Mouse (Mus musculus) hindbrain, embryonic 14.5 days (tissue): Measurements from ENCODE around the gene Cdyl. TPM values are rescaled to one million over a fixed set of nuclear protein-coding genes. Genes with fewer than 3 reads are reported as not detected.

Experiments
- ATAC-seq: fragments of 200-750 bp; cut with Nextera tagmentation; 2 replicates; pipeline ENCODE4 v1.8.0; 2017; ENCODE audit warnings: moderate number of reproducible peaks, mild to moderate bottlenecking, moderate TSS enrichment, moderate library complexity; ENCODE audit not compliant: low FRiP score
- DNase-seq: peaks from one replicate; pipeline ENCODE4 v3.0.0-alpha.2; 2015; ENCODE audit warnings: low spot score
- H3K27ac ChIP-seq: fragments of 300-500 bp; sonication (generic); 2 replicates; pipeline ENCODE4 v1.5.1; 2014; ENCODE audit warnings: mild to moderate bottlenecking, moderate library complexity
- H3K27me3 ChIP-seq: fragments of 300-500 bp; sonication (generic); 2 replicates; pipeline ENCODE4 v1.6.1; 2014; ENCODE audit warnings: mild to moderate bottlenecking, low read length, mixed read lengths; ENCODE audit not compliant: control insufficient read depth, insufficient read depth
- H3K36me3 ChIP-seq: fragments of 300-500 bp; sonication (generic); replicated peaks from 2 replicates; pipeline ENCODE4 v1.6.1; 2014; ENCODE audit not compliant: control insufficient read depth, insufficient read depth
- H3K4me1 ChIP-seq: fragments of 300-500 bp; sonication (generic); replicated peaks from 2 replicates; pipeline ENCODE4 v1.6.1; 2014; ENCODE audit warnings: antibody characterized with exemption, low read length, mixed read lengths; ENCODE audit not compliant: control insufficient read depth, insufficient read depth
- H3K4me2 ChIP-seq: fragments of 300-500 bp; sonication (generic); replicated peaks from 2 replicates; pipeline ENCODE4 v1.6.1; 2014; ENCODE audit warnings: mild to moderate bottlenecking, moderate library complexity
- H3K4me3 ChIP-seq: fragments of 300-500 bp; sonication (generic); replicated peaks from 2 replicates; pipeline ENCODE4 v1.5.1; 2014; ENCODE audit warnings: mild to moderate bottlenecking, low read length
- H3K9ac ChIP-seq: fragments of 300-500 bp; sonication (generic); 2 replicates; pipeline ENCODE4 v1.6.1; 2014
- H3K9me3 ChIP-seq: fragments of 300-500 bp; sonication (generic); 2 replicates; pipeline ENCODE4 v1.6.1; 2016; ENCODE audit warnings: low read length; ENCODE audit not compliant: control insufficient read depth
- WGBS: fragments of 180-500 bp; shearing (Covaris S2); extraction: QIAGEN DNeasy Blood & Tissue Kit; methylation state at CpG from one replicate; pipeline ENCODE4 v1.1.7; 2014; 5-methylcytosine and 5-hydroxymethylcytosine counted together
- polyA plus RNA-seq: library from polyadenylated mRNA; unstranded; fragments of >200 nt; fragmentation: Nextera tagmentation; extraction: Ambion mirVana; gene quantifications from 2 replicates; pipeline ENCODE4 v1.2.1, GENCODE M21; 2014

The Cdyl gene
- polyA plus RNA-seq, 1 experiment from 2014 or later, result 9.4 TPM

DNA sequence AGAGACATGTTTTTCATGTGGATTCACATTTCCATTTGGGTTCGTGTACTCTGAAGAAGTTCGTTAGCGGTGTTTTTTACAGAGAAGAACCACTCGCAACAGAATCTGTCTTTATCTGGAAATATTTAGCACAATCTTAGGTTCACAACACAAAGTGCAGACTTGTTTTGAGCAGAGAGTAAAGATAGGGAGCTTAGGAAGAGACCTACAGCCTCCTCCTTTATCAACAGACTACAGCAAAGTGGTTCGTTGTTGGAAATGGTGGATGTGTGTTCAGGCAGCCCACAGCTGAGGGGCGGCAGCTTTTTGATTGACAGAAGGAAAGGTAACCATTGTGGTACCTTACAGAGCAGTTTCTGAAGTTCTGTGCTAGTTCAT is 150.5 kb downstream of the Cdyl start:
- Histone ChIP-seq H3K4me1 (peaks cover 17% of the 10 kb centered on the region), H3K4me3 (no peak overlapping the region), H3K9me3 (no peaks in the 10 kb centered on the region), H3K36me3 (no peaks in the 10 kb centered on the region), H3K27ac (no peak overlapping the region), H3K4me2 (no peak overlapping the region), H3K27me3 (no peaks in the 10 kb centered on the region), H3K9ac (no peak overlapping the region)
- DNase-seq, result no peak
- no peak for ATAC-seq
- WGBS, result 74% methylated on average over 6 of the region's 6 CpGs

GRCm38 (mm10) chr13:35811361-35812190 is 151.9 kb downstream of the Cdyl start:
- H3K27me3 ChIP-seq, result no peaks in the 10 kb centered on the region
- H3K27ac ChIP-seq, result no peak overlapping the region
- 68% methylated on average over 11 of the region's 11 CpGs for WGBS
- no peak for DNase-seq
- peaks cover 17% of the 10 kb centered on the region for H3K4me1 ChIP-seq
- no peak for ATAC-seq
- H3K4me3 ChIP-seq, result no peak overlapping the region
- H3K9ac ChIP-seq, result no peak overlapping the region
- H3K36me3 ChIP-seq, result no peaks in the 10 kb centered on the region
- no peak overlapping the region for H3K4me2 ChIP-seq
- H3K9me3 ChIP-seq, result no peaks in the 10 kb centered on the region

DNA sequence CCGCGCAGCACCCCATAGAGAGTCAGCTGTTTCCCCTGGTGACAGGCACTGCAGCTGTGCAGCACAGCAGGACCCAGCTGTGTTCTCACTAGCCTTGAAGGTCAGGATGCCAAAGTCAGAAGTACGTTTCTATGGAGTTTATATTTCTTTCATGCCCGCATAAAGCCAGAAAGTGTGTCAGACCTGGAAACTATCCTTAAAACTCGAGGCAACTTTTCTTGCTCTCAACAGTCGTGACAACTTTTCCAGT is 152.5 kb downstream of the Cdyl start:
- no peak for DNase-seq
- H3K9ac ChIP-seq, result no peak overlapping the region
- H3K9me3 ChIP-seq, result no peaks in the 10 kb centered on the region
- WGBS, result 47% methylated on average over 6 of the region's 6 CpGs
- no peak overlapping the region for H3K27ac ChIP-seq
- no peak for ATAC-seq
- no peaks in the 10 kb centered on the region for H3K36me3 ChIP-seq
- H3K27me3 ChIP-seq, result no peaks in the 10 kb centered on the region
- no peak overlapping the region for H3K4me3 ChIP-seq
- no peak overlapping the region for H3K4me2 ChIP-seq
- H3K4me1 ChIP-seq, result peaks cover 17% of the 10 kb centered on the region

GRCm38 (mm10) chr13:35813348-35814127 is 153.9 kb downstream of the Cdyl start:
- Histone ChIP-seq H3K9me3 (no peaks in the 10 kb centered on the region), H3K9ac (no peak overlapping the region), H3K4me1 (peaks cover 17% of the 10 kb centered on the region), H3K27me3 (no peaks in the 10 kb centered on the region), H3K4me2 (no peak overlapping the region), H3K27ac (no peak overlapping the region), H3K4me3 (no peak overlapping the region), H3K36me3 (0 out of 2 replicates have a peak, but pooled peaks cover 8% of the 10 kb centered on the region)
- ATAC-seq (no peak), DNase-seq (no peak)
- WGBS, result 88% methylated on average over 7 of the region's 7 CpGs

DNA sequence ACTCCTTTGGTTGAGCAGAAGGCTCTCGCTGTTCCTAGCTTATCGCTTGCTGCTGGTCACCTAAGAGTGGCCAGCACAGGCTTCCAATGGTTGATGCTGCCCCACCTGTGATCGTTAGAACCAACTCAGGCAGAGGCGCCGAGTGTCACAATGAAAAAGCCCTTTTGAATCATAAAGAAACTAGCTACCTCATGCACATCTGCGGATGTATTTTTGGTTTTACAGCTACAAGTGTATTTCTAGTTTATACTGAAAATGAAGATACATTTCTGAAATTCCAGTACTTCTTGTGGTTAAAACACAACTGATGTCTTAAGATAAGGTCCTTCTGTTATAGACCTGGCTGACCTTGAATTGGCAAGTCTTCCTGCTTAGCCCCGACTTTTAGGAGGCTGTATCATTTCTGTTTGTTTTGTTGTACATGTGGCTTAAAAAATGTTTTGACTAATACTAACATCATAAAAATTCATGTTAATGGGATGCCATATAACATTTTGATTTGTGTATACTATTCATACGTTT is 155.6 kb downstream of the Cdyl start:
- Histone ChIP-seq H3K27me3 (no peaks in the 10 kb centered on the region), H3K9ac (no peak overlapping the region), H3K27ac (no peak overlapping the region), H3K4me2 (no peak overlapping the region), H3K4me1 (peaks cover 10% of the 10 kb centered on the region), H3K36me3 (0 out of 2 replicates have a peak, but pooled peaks cover 9% of the 10 kb centered on the region), H3K9me3 (no peaks in the 10 kb centered on the region), H3K4me3 (no peak overlapping the region)
- no peak for DNase-seq
- 96% methylated on average over 8 of the region's 8 CpGs for whole genome bisulfite sequencing
- no peak for ATAC-seq

DNA sequence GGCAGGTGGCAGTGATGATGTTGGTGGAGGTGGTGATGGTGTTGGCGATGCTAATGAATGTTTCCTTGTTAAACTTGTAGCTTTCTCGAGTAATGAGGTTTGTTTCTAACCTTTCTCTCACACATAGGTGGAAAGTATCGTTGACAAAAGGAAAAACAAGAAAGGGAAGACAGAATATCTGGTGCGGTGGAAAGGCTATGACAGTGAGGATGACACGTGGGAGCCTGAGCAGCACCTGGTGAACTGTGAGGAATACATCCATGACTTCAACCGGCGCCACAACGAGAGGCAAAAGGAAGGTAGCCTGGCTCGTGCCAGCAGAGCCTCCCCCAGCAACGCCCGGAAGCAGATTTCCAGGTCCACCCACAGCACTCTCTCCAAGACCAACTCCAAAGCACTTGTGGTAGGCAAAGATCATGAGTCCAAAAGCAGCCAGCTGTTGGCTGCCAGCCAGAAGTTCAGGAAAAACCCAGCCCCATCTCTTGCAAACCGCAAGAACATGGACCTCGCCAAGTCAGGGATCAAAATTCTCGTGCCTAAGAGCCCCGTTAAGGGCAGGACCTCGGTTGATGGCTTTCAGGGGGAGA is 156.2 kb downstream of the Cdyl start:
- Histone ChIP-seq H3K4me1 (peaks cover 10% of the 10 kb centered on the region), H3K4me2 (no peak overlapping the region), H3K36me3 (0 out of 2 replicates have a peak, but pooled peaks cover 9% of the 10 kb centered on the region), H3K4me3 (no peak overlapping the region), H3K9ac (no peak overlapping the region), H3K27ac (no peak overlapping the region), H3K27me3 (no peaks in the 10 kb centered on the region), H3K9me3 (no peaks in the 10 kb centered on the region)
- no peak for ATAC-seq
- DNase-seq, result no peak
- 90% methylated on average over 16 of the region's 16 CpGs for WGBS

- no peak overlapping the region for H3K9ac ChIP-seq
- 0 out of 2 replicates have a peak, but pooled peaks cover 9% of the 10 kb centered on the region for H3K36me3 ChIP-seq
- no peak overlapping the region for H3K4me2 ChIP-seq
- ATAC-seq (no peak), DNase-seq (no peak)
- no peak overlapping the region for H3K4me3 ChIP-seq
- no peak overlapping the region for H3K27ac ChIP-seq
- no peaks in the 10 kb centered on the region for H3K27me3 ChIP-seq
- WGBS, result 84% methylated on average over 3 of the region's 3 CpGs
- no peaks in the 10 kb centered on the region for H3K4me1 ChIP-seq
- no peaks in the 10 kb centered on the region for H3K9me3 ChIP-seq
Measured at GRCm38 (mm10) chr13:35817626-35818025, 158.0 kb downstream of the Cdyl start.

GRCm38 (mm10) chr13:35818060-35818459 is 158.4 kb downstream of the Cdyl start:
- ATAC-seq (no peak), DNase-seq (no peak)
- no peaks in the 10 kb centered on the region for H3K27me3 ChIP-seq
- no peaks in the 10 kb centered on the region; the same call in 1 of the 2 replicates for H3K4me1 ChIP-seq
- H3K9ac ChIP-seq, result no peak overlapping the region
- H3K9me3 ChIP-seq, result no peaks in the 10 kb centered on the region
- H3K36me3 ChIP-seq, result 0 out of 2 replicates have a peak, but pooled peaks cover 9% of the 10 kb centered on the region
- WGBS, result 93% methylated on average over 4 of the region's 4 CpGs
- no peak overlapping the region for H3K4me3 ChIP-seq
- H3K4me2 ChIP-seq, result no peak overlapping the region
- no peak overlapping the region for H3K27ac ChIP-seq

- H3K27me3 ChIP-seq, result no peaks in the 10 kb centered on the region
- 0 out of 2 replicates have a peak, but pooled peaks cover 9% of the 10 kb centered on the region for H3K36me3 ChIP-seq
- WGBS, result 72% methylated on average over 10 of the region's 10 CpGs
- DNase-seq (no peak), ATAC-seq (no peak)
- no peak overlapping the region for H3K4me3 ChIP-seq
- H3K27ac ChIP-seq, result no peak overlapping the region
- H3K4me1 ChIP-seq, result no peaks in the 10 kb centered on the region; the same call in 1 of the 2 replicates
- H3K9ac ChIP-seq, result no peak overlapping the region
- no peaks in the 10 kb centered on the region for H3K9me3 ChIP-seq
- H3K4me2 ChIP-seq, result no peak overlapping the region
Measured at GRCm38 (mm10) chr13:35821821-35822454, 162.3 kb downstream of the Cdyl start.
